Mouse (Mus musculus) neural tube, embryonic 11.5 days (tissue): ENCODE results near the gene Lamb3. TPM values are rescaled to one million over a fixed set of nuclear protein-coding genes. Genes with fewer than 3 reads are reported as not detected.

Source experiments
- ATAC-seq: fragments of 200-750 bp; cut with Nextera tagmentation; 2 replicates; pipeline ENCODE4 v1.8.0; 2017; ENCODE audit warnings: moderate number of reproducible peaks, mild to moderate bottlenecking, moderate TSS enrichment, moderate library complexity; ENCODE audit not compliant: insufficient read depth, low FRiP score, low TSS enrichment
- DNase-seq: peaks from one replicate; pipeline ENCODE4 v3.0.0-alpha.2; 2015; ENCODE audit warnings: low spot score
- H3K27ac ChIP-seq: fragments of 300-500 bp; sonication (generic); 2 replicates; pipeline ENCODE4 v1.5.1; 2014; ENCODE audit warnings: low read depth, mild to moderate bottlenecking, low read length
- H3K27me3 ChIP-seq: fragments of 300-500 bp; sonication (generic); 2 replicates; pipeline ENCODE4 v1.6.1; 2014; ENCODE audit warnings: mild to moderate bottlenecking, low read length, mixed read lengths; ENCODE audit not compliant: control insufficient read depth, insufficient read depth
- H3K36me3 ChIP-seq: fragments of 300-500 bp; sonication (generic); 2 replicates; pipeline ENCODE4 v1.6.1; 2014; ENCODE audit warnings: mild to moderate bottlenecking, low read length, moderate library complexity, mixed read lengths; ENCODE audit not compliant: control insufficient read depth, insufficient read depth
- H3K4me1 ChIP-seq: fragments of 300-500 bp; sonication (generic); 2 replicates; pipeline ENCODE4 v1.6.1; 2014; ENCODE audit warnings: low read length, mixed read lengths; ENCODE audit not compliant: control insufficient read depth, insufficient read depth
- H3K4me2 ChIP-seq: fragments of 300-500 bp; sonication (generic); 2 replicates; pipeline ENCODE4 v1.6.1; 2014; ENCODE audit warnings: low read depth, mild to moderate bottlenecking, moderate library complexity
- H3K4me3 ChIP-seq: fragments of 300-500 bp; sonication (generic); 2 replicates; pipeline ENCODE4 v1.5.1; 2014; ENCODE audit warnings: low read depth, low read length
- H3K9ac ChIP-seq: fragments of 300-500 bp; sonication (generic); 2 replicates; pipeline ENCODE4 v1.6.1; 2014; ENCODE audit warnings: mild to moderate bottlenecking, low read length
- H3K9me3 ChIP-seq: fragments of 300-500 bp; sonication (generic); 2 replicates; pipeline ENCODE4 v1.6.1; 2016; ENCODE audit warnings: low read length; ENCODE audit not compliant: control insufficient read depth
- WGBS: fragments of 180-500 bp; shearing (Covaris S2); extraction: QIAGEN DNeasy Blood & Tissue Kit; methylation state at CpG from one replicate; pipeline ENCODE4 v1.1.7; 2014; 5-methylcytosine and 5-hydroxymethylcytosine counted together
- polyA plus RNA-seq: library from polyadenylated mRNA; unstranded; fragments of >200 nt; fragmentation: Nextera tagmentation; extraction: Ambion mirVana; gene quantifications from 2 replicates; pipeline ENCODE4 v1.2.1, GENCODE M21; 2014

Lamb3 gene
- polyA plus RNA-seq, 1 experiment from 2014 or later: 0.62 TPM

DNA sequence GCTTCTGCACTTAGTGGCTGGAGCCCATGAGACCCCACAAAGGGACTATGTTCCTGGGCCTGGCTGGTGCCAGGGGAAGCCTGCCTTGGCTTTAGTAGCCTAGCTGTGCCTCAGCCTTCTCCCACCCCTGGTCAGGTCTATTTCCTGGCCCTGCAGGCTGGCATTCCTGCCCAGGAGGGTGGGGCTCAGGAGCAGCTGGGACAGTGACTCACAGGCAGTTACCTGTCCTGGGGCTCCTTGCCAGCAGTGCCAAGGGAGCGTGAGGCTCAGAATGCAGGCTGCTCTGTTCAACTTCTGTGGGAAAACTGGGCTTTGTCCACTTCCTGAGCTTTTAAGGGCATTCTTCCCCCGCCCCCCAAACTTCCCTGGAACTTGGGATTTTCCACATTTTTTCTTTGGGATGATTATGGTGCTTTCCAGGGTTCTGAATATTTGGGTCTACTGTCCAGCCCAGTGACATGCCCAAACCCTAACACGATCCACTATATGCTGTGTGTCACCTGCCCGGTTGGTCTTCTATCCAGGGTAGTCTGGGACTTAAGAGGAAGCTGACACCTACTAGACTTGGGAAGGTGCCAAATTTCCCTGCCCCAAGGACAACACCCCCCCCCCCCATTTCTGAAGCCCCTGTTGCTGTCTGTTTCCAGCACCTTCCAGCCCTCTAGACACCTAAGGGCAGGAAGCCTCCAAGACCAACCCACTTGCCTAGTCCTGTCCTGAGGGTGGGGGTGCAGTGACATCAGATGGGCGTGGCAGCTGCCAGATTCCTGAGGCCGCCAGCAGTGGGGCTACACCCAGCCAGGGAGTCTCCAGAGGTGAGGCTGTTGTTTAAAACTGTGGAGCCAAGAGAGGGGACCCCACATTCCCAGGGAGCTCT, 94.0 kb downstream of the Lamb3 start:
- Histone ChIP-seq H3K9ac (no peak overlapping the region), H3K27me3 (no peaks in the 10 kb centered on the region), H3K36me3 (no peaks in the 10 kb centered on the region), H3K27ac (no peak overlapping the region), H3K4me2 (no peak overlapping the region), H3K4me3 (no peak overlapping the region), H3K4me1 (0 out of 2 replicates have a peak, but pooled peaks cover 3% of the 10 kb centered on the region), H3K9me3 (no peaks in the 10 kb centered on the region)
- DNase-seq: no peak
- ATAC-seq: no peak
- WGBS: 71% methylated on average over 6 of the region's 6 CpGs

DNA sequence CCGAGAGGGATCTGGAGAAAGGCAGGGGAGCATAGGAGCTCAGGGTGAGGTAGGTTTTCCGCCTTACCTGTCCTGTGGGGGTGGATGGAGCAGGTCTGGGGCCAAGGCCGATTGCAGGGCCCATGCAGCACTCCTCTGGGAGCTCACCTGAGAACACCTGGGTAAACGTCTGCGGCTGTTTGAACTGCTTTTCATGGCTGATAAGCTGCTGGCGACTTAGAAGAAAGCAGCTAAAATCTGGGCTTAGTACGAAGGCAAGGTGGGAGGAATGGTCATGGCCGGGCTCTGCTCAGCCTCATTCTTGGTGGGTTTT, 94.5 kb downstream of the Lamb3 start:
- Histone ChIP-seq H3K9ac (no peak overlapping the region; the same call in 1 of the 2 replicates), H3K27me3 (no peaks in the 10 kb centered on the region), H3K4me2 (no peak overlapping the region), H3K4me3 (no peak overlapping the region), H3K9me3 (no peaks in the 10 kb centered on the region), H3K36me3 (no peaks in the 10 kb centered on the region), H3K27ac (no peak overlapping the region), H3K4me1 (0 out of 2 replicates have a peak, but pooled peaks cover 3% of the 10 kb centered on the region)
- ATAC-seq: no peak
- 78% methylated on average over 8 of the region's 8 CpGs for WGBS
- DNase-seq: no peak

DNA sequence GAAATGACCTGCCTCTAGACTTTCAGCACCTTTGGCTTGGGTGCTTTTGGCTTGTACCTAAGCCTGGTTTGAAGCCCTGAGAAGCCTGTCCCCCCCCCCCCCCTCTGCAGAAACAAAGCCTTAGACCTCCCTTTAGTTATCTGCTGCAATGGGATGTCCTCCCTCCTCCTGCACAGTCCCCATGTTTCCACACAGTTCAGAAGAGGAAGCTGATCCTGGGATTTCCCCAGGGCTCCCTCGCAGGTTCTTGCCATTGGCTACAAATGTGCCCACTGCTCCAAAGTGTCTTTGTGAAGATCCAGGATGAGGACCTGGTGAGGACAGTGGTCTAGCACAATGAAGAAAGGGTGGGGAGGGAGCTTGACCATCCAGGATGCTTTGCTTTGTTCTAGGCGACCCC, 95.6 kb downstream of the Lamb3 start:
- Histone ChIP-seq H3K36me3 (no peaks in the 10 kb centered on the region), H3K27me3 (no peaks in the 10 kb centered on the region), H3K27ac (no peak overlapping the region), H3K4me3 (no peak overlapping the region), H3K4me1 (0 out of 2 replicates have a peak, but pooled peaks cover 3% of the 10 kb centered on the region), H3K9me3 (no peaks in the 10 kb centered on the region), H3K4me2 (no peak overlapping the region), H3K9ac (no peak overlapping the region)
- 75% methylated on average over 2 of the region's 2 CpGs for WGBS
- DNase-seq (no peak), ATAC-seq (no peak)

DNA sequence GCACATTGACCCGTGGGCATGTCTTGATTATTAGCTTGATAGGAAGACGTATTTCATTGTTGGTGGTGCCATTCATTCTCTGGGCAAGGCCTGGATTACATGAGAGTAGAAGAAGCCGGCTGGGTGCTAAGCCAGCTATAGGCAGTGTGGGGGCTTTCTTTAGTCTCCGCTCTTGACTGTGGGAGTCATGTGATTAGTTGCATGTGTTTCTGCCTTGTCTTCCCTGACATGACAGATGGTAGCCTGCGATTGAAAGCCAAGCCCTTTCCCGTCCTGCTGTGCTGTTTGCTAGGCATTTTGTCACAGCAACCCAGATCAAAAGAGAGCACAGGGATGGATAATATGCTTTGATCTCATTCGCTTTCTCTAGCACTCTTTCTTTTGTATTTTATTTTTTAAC, 97.9 kb downstream of the Lamb3 start:
- H3K4me1 ChIP-seq: 0 out of 2 replicates have a peak, but pooled peaks cover 3% of the 10 kb centered on the region
- no peak overlapping the region for H3K4me2 ChIP-seq
- H3K27ac ChIP-seq: no peak overlapping the region
- no peaks in the 10 kb centered on the region for H3K36me3 ChIP-seq
- no peaks in the 10 kb centered on the region for H3K9me3 ChIP-seq
- H3K4me3 ChIP-seq: no peak overlapping the region
- no peak overlapping the region for H3K9ac ChIP-seq
- DNase-seq (peak; percentile 43), ATAC-seq (peak; percentile 91)
- 16% methylated on average over 7 of the region's 7 CpGs for WGBS
- no peaks in the 10 kb centered on the region for H3K27me3 ChIP-seq

DNA sequence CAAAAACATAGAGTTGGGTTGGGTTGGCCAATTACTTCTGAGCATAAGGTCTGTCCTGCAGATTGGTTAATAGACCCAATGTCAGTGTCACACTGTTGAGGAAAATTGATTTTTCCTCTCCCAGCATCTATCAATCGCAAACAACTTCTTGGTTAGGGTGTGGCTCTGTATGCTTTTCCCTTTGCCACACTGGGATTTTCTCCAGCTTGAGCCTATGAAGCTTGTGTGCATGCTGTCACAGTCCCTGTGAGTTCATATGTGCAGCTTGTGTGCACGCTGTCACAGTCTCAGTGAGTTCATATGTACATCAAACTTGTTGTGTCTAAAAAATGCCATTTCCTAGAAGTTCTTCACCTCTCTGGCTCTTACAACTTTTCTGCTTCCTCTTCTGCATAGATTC, 99.3 kb downstream of the Lamb3 start:
- Histone ChIP-seq H3K36me3 (no peaks in the 10 kb centered on the region), H3K4me3 (no peak overlapping the region), H3K4me2 (no peak overlapping the region), H3K27me3 (no peaks in the 10 kb centered on the region), H3K4me1 (0 out of 2 replicates have a peak, but pooled peaks cover 3% of the 10 kb centered on the region), H3K27ac (no peak overlapping the region), H3K9me3 (no peaks in the 10 kb centered on the region), H3K9ac (no peak overlapping the region)
- no peak for DNase-seq
- 97% methylated on average over 2 of the region's 2 CpGs for WGBS
- no peak for ATAC-seq

DNA sequence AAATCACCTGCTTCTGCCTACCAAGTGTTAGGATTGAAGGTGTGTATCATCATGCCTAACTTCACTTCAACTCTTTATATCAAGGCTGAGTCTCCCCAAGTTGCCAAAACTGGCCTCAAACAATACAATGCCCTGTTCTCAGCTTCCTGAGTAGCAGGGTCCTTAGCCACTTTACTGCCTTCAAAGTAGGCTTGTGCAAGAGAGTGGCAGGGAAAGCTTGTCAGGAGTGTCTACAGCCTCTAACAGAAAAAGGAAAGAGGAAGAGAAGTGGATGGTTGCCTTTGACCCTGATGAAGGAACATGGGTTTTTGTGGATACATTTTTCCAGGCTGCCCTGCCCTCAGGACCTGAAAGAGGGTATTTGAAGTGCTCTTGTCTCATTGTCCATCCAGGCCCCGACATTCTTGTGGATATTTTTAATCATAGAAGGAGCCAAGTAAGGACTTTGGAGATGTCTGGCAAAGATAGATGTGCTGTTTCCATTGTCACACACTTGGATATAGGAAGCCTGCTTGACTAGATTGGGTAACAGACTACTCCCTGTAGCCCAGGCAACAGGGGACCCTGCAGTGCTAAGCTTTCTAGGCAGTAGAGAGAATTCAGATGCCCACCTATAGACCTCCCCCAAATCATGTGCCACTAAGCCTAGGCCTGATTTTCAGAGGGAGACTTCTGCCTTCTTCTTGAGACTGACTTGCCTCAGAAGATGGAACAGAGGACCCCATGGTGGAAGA, 102.5 kb downstream of the Lamb3 start:
- H3K27ac ChIP-seq: no peak overlapping the region
- no peak for ATAC-seq
- no peaks in the 10 kb centered on the region for H3K9me3 ChIP-seq
- no peak for DNase-seq
- H3K9ac ChIP-seq: no peak overlapping the region
- no peaks in the 10 kb centered on the region for H3K27me3 ChIP-seq
- no peak overlapping the region for H3K4me3 ChIP-seq
- 80% methylated on average over 1 of the region's 1 CpGs for WGBS
- no peak overlapping the region for H3K4me2 ChIP-seq
- H3K4me1 ChIP-seq: 0 out of 2 replicates have a peak, but pooled peaks cover 3% of the 10 kb centered on the region
- no peaks in the 10 kb centered on the region for H3K36me3 ChIP-seq

DNA sequence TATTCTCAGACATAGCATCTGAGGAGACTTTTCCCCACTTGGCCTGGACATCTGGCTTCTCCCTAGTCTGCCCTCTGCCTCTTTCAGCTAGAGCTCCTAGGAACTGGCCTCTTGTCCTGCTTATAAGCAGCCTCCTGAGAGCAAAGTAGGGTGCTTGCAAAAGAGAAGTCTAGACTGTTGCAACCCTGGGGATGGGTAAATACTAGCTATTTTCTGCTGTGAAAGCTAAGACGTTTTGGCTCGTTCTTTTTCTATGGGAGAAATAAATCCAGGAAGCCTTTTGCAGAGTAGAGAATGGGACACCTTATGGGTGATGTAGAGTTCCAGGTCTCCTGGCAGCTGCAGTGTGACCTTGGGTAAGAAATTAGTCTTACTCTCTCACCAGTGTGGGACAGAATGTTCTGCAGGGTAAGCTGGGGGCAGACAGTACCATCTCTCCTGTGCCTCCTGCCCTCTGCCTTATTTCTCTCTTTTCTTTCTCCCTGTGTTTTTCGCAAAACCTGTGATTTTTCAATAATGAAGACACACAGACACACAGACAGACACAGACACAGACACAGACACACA, 103.1 kb downstream of the Lamb3 start:
- 88% methylated on average over 3 of the region's 3 CpGs for WGBS
- H3K4me3 ChIP-seq: no peak overlapping the region

DNA sequence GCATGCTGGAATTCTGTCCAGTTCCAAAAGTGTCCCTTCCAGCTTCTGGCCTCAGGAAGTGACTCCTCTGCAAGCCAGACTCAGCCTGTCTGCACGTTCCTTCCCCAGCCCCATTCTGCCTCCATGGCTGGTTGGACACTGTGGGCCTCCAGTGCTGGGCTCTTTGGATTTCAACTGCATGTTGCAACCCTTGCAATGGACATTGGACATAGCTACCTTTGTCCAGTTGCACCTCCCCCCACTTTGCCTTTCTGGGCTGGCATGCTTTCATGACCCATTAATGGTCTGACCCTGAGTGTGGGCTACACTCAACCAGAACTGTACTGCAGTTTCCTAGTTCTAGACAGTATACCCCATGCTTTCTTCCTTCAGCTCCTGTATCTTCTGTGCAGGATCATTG, 104.1 kb downstream of the Lamb3 start:
- Histone ChIP-seq H3K27ac (no peak overlapping the region), H3K4me3 (no peak overlapping the region), H3K9ac (no peak overlapping the region), H3K4me1 (no peaks in the 10 kb centered on the region), H3K36me3 (no peaks in the 10 kb centered on the region), H3K4me2 (no peak overlapping the region), H3K9me3 (no peaks in the 10 kb centered on the region), H3K27me3 (no peaks in the 10 kb centered on the region)
- no peak for DNase-seq
- no peak for ATAC-seq
- WGBS: 80% methylated on average over 1 of the region's 1 CpGs

More for the DNA sequence above, 103.1 kb downstream of the Lamb3 start:
- Histone ChIP-seq H3K36me3 (no peaks in the 10 kb centered on the region), H3K9me3 (no peaks in the 10 kb centered on the region), H3K27me3 (no peaks in the 10 kb centered on the region), H3K4me2 (no peak overlapping the region), H3K27ac (no peak overlapping the region), H3K4me1 (no peaks in the 10 kb centered on the region), H3K9ac (no peak overlapping the region)
- DNase-seq: no peak
- ATAC-seq: no peak
